Mouse (Mus musculus): ENCODE results near the gene St8sia1. TPM values are rescaled to one million over a fixed set of nuclear protein-coding genes. Genes with fewer than 3 reads are reported as not detected.
"Not testable (repeated sequence)": the region's sequence is repeated elsewhere in the genome, so short reads cannot be mapped to it uniquely, and the experiment has no call there.

The St8sia1 gene
- polyA plus RNA-seq, 1 experiment: not detected

- TF ChIP-seq GATA1 (IDR thresholded peaks at IDR 0.05; ENCODE audit: low read length) (no peak), TAL1 (IDR thresholded peaks at IDR 0.05; ENCODE audit: low read length) (no peak)
- Histone ChIP-seq H3K4me3 (replicated peaks) (no peak overlapping the region), H3K36me3 (ENCODE audit: control insufficient read depth) (no peaks in the 10 kb centered on the region), H3K4me1 (ENCODE audit: control insufficient read depth) (peaks cover 7% of the 10 kb centered on the region), H3K27me3 (ENCODE audit: control insufficient read depth) (peaks cover 4% of the 10 kb centered on the region), H3K9me3 (ENCODE audit: control insufficient read depth, low read length) (no peaks in the 10 kb centered on the region)
These were observed 29.8 kb upstream of the St8sia1 start for GRCm38 (mm10) chr6:142993705-142994698.

- Histone ChIP-seq H3K4me3 (replicated peaks) (no peak overlapping the region), H3K4me1 (ENCODE audit: control insufficient read depth) (peaks cover 8% of the 10 kb centered on the region), H3K9me3 (ENCODE audit: control insufficient read depth, low read length) (no peaks in the 10 kb centered on the region), H3K27me3 (ENCODE audit: control insufficient read depth) (peaks cover 4% of the 10 kb centered on the region), H3K36me3 (ENCODE audit: control insufficient read depth) (no peaks in the 10 kb centered on the region)
- TF ChIP-seq GATA1 (IDR thresholded peaks at IDR 0.05; ENCODE audit: low read length): no peak
- TF ChIP-seq TAL1 (IDR thresholded peaks at IDR 0.05; ENCODE audit: low read length): no peak
These were observed 28.7 kb upstream of the St8sia1 start for GRCm38 (mm10) chr6:142992971-142993370.

- Histone ChIP-seq H3K4me3 (replicated peaks) (no peak overlapping the region), H3K27me3 (ENCODE audit: control insufficient read depth) (peaks cover 4% of the 10 kb centered on the region), H3K4me1 (ENCODE audit: control insufficient read depth) (peaks cover 8% of the 10 kb centered on the region), H3K36me3 (ENCODE audit: control insufficient read depth) (no peaks in the 10 kb centered on the region), H3K9me3 (ENCODE audit: control insufficient read depth, low read length) (no peaks in the 10 kb centered on the region)
- TF ChIP-seq TAL1 (IDR thresholded peaks at IDR 0.05; ENCODE audit: low read length) (no peak), GATA1 (IDR thresholded peaks at IDR 0.05; ENCODE audit: low read length) (no peak)
These were observed 27.8 kb upstream of the St8sia1 start for GRCm38 (mm10) chr6:142992099-142992498.

- H3K9me3 ChIP-seq (ENCODE audit: control insufficient read depth, low read length): no peaks in the 10 kb centered on the region
- H3K4me3 ChIP-seq (replicated peaks): no peak overlapping the region
- H3K4me1 ChIP-seq (ENCODE audit: control insufficient read depth): peaks cover 8% of the 10 kb centered on the region
- no peaks in the 10 kb centered on the region for H3K36me3 ChIP-seq (ENCODE audit: control insufficient read depth)
- TF ChIP-seq GATA1 (IDR thresholded peaks at IDR 0.05; ENCODE audit: low read length): no peak
- TF ChIP-seq TAL1 (IDR thresholded peaks at IDR 0.05; ENCODE audit: low read length): no peak
- peaks cover 4% of the 10 kb centered on the region for H3K27me3 ChIP-seq (ENCODE audit: control insufficient read depth)
These were observed 27.3 kb upstream of the St8sia1 start for GRCm38 (mm10) chr6:142991391-142992059.

- Histone ChIP-seq H3K36me3 (ENCODE audit: control insufficient read depth) (no peaks in the 10 kb centered on the region), H3K27me3 (ENCODE audit: control insufficient read depth) (peaks cover 4% of the 10 kb centered on the region), H3K4me3 (replicated peaks) (no peak overlapping the region), H3K4me1 (ENCODE audit: control insufficient read depth) (peaks cover 8% of the 10 kb centered on the region), H3K9me3 (ENCODE audit: control insufficient read depth, low read length) (no peaks in the 10 kb centered on the region)
- TF ChIP-seq GATA1 (IDR thresholded peaks at IDR 0.05; ENCODE audit: low read length): no peak
- TF ChIP-seq TAL1 (IDR thresholded peaks at IDR 0.05; ENCODE audit: low read length): no peak
These were observed 26.3 kb upstream of the St8sia1 start for GRCm38 (mm10) chr6:142990516-142990915.

GRCm38 (mm10) chr6:142989495-142989894 is 25.2 kb upstream of the St8sia1 start:
- H3K4me1 ChIP-seq (ENCODE audit: control insufficient read depth): peaks cover 8% of the 10 kb centered on the region
- no peaks in the 10 kb centered on the region for H3K9me3 ChIP-seq (ENCODE audit: control insufficient read depth, low read length)
- H3K27me3 ChIP-seq (ENCODE audit: control insufficient read depth): peaks cover 4% of the 10 kb centered on the region
- TF ChIP-seq TAL1 (IDR thresholded peaks at IDR 0.05; ENCODE audit: low read length): no peak
- TF ChIP-seq GATA1 (IDR thresholded peaks at IDR 0.05; ENCODE audit: low read length): no peak
- H3K4me3 ChIP-seq (replicated peaks): no peak overlapping the region
- H3K36me3 ChIP-seq (ENCODE audit: control insufficient read depth): no peaks in the 10 kb centered on the region

GRCm38 (mm10) chr6:142988753-142989152 is 24.5 kb upstream of the St8sia1 start:
- peaks cover 8% of the 10 kb centered on the region for H3K4me1 ChIP-seq (ENCODE audit: control insufficient read depth)
- TF ChIP-seq TAL1 (IDR thresholded peaks at IDR 0.05; ENCODE audit: low read length): no peak
- TF ChIP-seq GATA1 (IDR thresholded peaks at IDR 0.05; ENCODE audit: low read length): no peak
- H3K36me3 ChIP-seq (ENCODE audit: control insufficient read depth): no peaks in the 10 kb centered on the region
- H3K27me3 ChIP-seq (ENCODE audit: control insufficient read depth): peaks cover 4% of the 10 kb centered on the region
- H3K4me3 ChIP-seq (replicated peaks): no peak overlapping the region
- H3K9me3 ChIP-seq (ENCODE audit: control insufficient read depth, low read length): no peaks in the 10 kb centered on the region

- H3K36me3 ChIP-seq (ENCODE audit: control insufficient read depth): no peaks in the 10 kb centered on the region
- H3K4me3 ChIP-seq (replicated peaks): no peak overlapping the region
- TF ChIP-seq GATA1 (IDR thresholded peaks at IDR 0.05; ENCODE audit: low read length) (no peak), TAL1 (IDR thresholded peaks at IDR 0.05; ENCODE audit: low read length) (no peak)
- H3K4me1 ChIP-seq (ENCODE audit: control insufficient read depth): peaks cover 8% of the 10 kb centered on the region
- H3K9me3 ChIP-seq (ENCODE audit: control insufficient read depth, low read length): no peaks in the 10 kb centered on the region
- H3K27me3 ChIP-seq (ENCODE audit: control insufficient read depth): peaks cover 4% of the 10 kb centered on the region
These were observed 24.0 kb upstream of the St8sia1 start for GRCm38 (mm10) chr6:142988231-142988630.

GRCm38 (mm10) chr6:142987616-142988015 is 23.4 kb upstream of the St8sia1 start:
- Histone ChIP-seq H3K9me3 (ENCODE audit: control insufficient read depth, low read length) (no peaks in the 10 kb centered on the region), H3K4me1 (ENCODE audit: control insufficient read depth) (peaks cover 8% of the 10 kb centered on the region), H3K36me3 (ENCODE audit: control insufficient read depth) (no peaks in the 10 kb centered on the region), H3K4me3 (replicated peaks) (no peak overlapping the region), H3K27me3 (ENCODE audit: control insufficient read depth) (no peaks in the 10 kb centered on the region)
- TF ChIP-seq GATA1 (IDR thresholded peaks at IDR 0.05; ENCODE audit: low read length): no peak
- TF ChIP-seq TAL1 (IDR thresholded peaks at IDR 0.05; ENCODE audit: low read length): no peak

GRCm38 (mm10) chr6:142986706-142987105 is 22.5 kb upstream of the St8sia1 start:
- not testable (repeated sequence) for H3K4me3 ChIP-seq (replicated peaks); H3K4me1 ChIP-seq (ENCODE audit: control insufficient read depth); H3K27me3 ChIP-seq (ENCODE audit: control insufficient read depth); H3K36me3 ChIP-seq (ENCODE audit: control insufficient read depth); H3K9me3 ChIP-seq (ENCODE audit: control insufficient read depth, low read length)

GRCm38 (mm10) chr6:142985561-142986238 is 21.4 kb upstream of the St8sia1 start:
- H3K27me3 ChIP-seq (ENCODE audit: control insufficient read depth); H3K36me3 ChIP-seq (ENCODE audit: control insufficient read depth); H3K4me3 ChIP-seq (replicated peaks); H3K9me3 ChIP-seq (ENCODE audit: control insufficient read depth, low read length); H3K4me1 ChIP-seq (ENCODE audit: control insufficient read depth): not testable (repeated sequence)
